Mouse (Mus musculus) heart, embryonic 16.5 days (tissue): Measurements from ENCODE around the gene Khk. TPM values are rescaled to one million over a fixed set of nuclear protein-coding genes. Genes with fewer than 3 reads are reported as not detected.

Source experiments
- ATAC-seq: fragments of 200-750 bp; cut with Nextera tagmentation; replicated peaks from 2 replicates; pipeline ENCODE4 v1.8.0; 2017; ENCODE audit warnings: moderate number of reproducible peaks; ENCODE audit not compliant: insufficient read depth, low FRiP score; ENCODE audit errors: extremely low read depth
- H3K27ac ChIP-seq: fragments of 300-500 bp; sonication (generic); 2 replicates; pipeline ENCODE4 v1.5.1; 2014; ENCODE audit warnings: mild to moderate bottlenecking, low read length, control low read depth, moderate library complexity
- H3K27me3 ChIP-seq: fragments of 300-500 bp; sonication (generic); 2 replicates; pipeline ENCODE4 v1.6.1; 2014; ENCODE audit warnings: low read length, mixed read lengths; ENCODE audit not compliant: control insufficient read depth, insufficient read depth
- H3K36me3 ChIP-seq: fragments of 300-500 bp; sonication (generic); 2 replicates; pipeline ENCODE4 v1.6.1; 2014; ENCODE audit not compliant: control insufficient read depth, insufficient read depth
- H3K4me1 ChIP-seq: fragments of 300-500 bp; sonication (generic); 2 replicates; pipeline ENCODE4 v1.6.1; 2014; ENCODE audit warnings: low read length, mixed read lengths; ENCODE audit not compliant: control insufficient read depth, insufficient read depth
- H3K4me2 ChIP-seq: fragments of 300-500 bp; sonication (generic); 2 replicates; pipeline ENCODE4 v1.6.1; 2014; ENCODE audit warnings: low read depth, mild to moderate bottlenecking, control low read depth, low read length
- H3K4me3 ChIP-seq: fragments of 300-500 bp; sonication (generic); 2 replicates; pipeline ENCODE4 v1.5.1; 2014; ENCODE audit warnings: mild to moderate bottlenecking, control low read depth, low read length
- H3K9ac ChIP-seq: fragments of 300-500 bp; sonication (generic); 2 replicates; pipeline ENCODE4 v1.6.1; 2014; ENCODE audit warnings: low read length, control low read depth
- H3K9me3 ChIP-seq: fragments of 300-500 bp; sonication (generic); replicated peaks from 2 replicates; pipeline ENCODE4 v1.6.1; 2016; ENCODE audit warnings: low read length; ENCODE audit not compliant: control insufficient read depth
- WGBS: fragments of 180-500 bp; shearing (Covaris S2); extraction: QIAGEN DNeasy Blood & Tissue Kit; methylation state at CpG from one replicate; pipeline ENCODE4 v1.1.7; 2014; 5-methylcytosine and 5-hydroxymethylcytosine counted together
- polyA plus RNA-seq: library from polyadenylated mRNA; unstranded; fragments of >200 nt; fragmentation: Nextera tagmentation; extraction: Ambion mirVana; gene quantifications from 2 replicates; pipeline ENCODE4 v1.2.1, GENCODE M21; 2015

The Khk gene
- polyA plus RNA-seq, 1 experiment from 2014 or later, result 15.0 TPM

DNA sequence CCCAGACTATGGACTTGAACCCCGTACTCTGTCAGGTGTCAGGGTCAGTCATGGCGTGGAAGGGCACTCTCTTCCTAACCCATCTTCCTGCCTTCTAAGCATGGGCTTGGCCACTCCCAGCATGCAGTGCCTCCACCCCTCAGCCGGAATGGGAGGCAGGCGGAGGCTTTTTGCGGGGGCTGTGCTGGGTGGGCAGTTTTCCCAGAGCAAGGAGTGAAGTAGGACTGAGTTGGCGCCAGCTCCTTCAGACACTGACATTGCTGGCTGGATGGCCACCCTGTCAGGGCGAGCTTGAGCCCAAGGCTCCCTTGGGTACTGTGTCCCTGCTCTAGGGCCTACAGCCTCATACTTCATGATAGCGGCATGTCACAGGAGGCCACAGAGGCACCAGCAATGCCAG is 47.2 kb downstream of the Khk start, which contains the start of gene Tcf23:
Tcf23 (plus strand) TSS at position 247 of the 400 bp plus-strand sequence.
- H3K4me3 ChIP-seq, result no peak within 1 kb of the TSS
- H3K27ac ChIP-seq, result no peak within 1 kb of the TSS
- H3K4me2 ChIP-seq, result no peak within 1 kb of the TSS
- H3K36me3 ChIP-seq, result no peaks in the 10 kb centered on the region
- WGBS, result 54% methylated on average over 8 of the region's 8 CpGs
- no peak within 1 kb of the TSS for H3K9ac ChIP-seq
- 0 out of 2 replicates have a peak, but pooled peaks cover 3% of the 10 kb centered on the region for H3K9me3 ChIP-seq
- ATAC-seq, result no peak
- no peaks in the 10 kb centered on the region for H3K4me1 ChIP-seq
- no peaks in the 10 kb centered on the region for H3K27me3 ChIP-seq

DNA sequence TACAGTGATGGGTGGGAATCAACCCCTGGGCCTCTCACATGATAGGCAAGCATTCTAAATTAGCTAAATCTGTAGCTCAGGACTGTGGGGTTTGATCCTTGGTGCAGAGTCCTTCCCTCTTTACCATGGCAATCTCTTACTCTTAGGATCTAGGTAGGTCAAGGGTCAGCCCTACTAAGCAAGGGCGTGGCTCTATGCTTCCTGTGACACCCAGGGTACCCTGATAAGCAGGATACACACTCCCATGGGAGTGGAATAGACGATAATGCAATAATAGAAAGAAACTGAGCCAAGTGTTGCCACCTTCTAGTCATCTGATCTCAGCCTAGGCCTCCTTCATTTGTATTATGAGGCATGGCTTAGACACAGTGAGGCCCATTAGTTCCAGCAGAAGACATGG is 48.2 kb downstream of the Khk start:
- Histone ChIP-seq H3K4me1 (no peaks in the 10 kb centered on the region), H3K27ac (no peak overlapping the region), H3K9me3 (no peaks in the 10 kb centered on the region), H3K4me3 (no peak overlapping the region), H3K36me3 (no peaks in the 10 kb centered on the region), H3K9ac (no peak overlapping the region), H3K27me3 (no peaks in the 10 kb centered on the region), H3K4me2 (no peak overlapping the region)
- 62% methylated on average over 2 of the region's 2 CpGs for WGBS
- no peak for ATAC-seq

- 59% methylated on average over 9 of the region's 9 CpGs for WGBS
- Histone ChIP-seq H3K4me1 (peaks cover 4% of the 10 kb centered on the region; the same call in 1 of the 2 replicates), H3K9me3 (no peaks in the 10 kb centered on the region), H3K9ac (no peak overlapping the region), H3K27me3 (no peaks in the 10 kb centered on the region), H3K4me2 (no peak overlapping the region), H3K4me3 (no peak overlapping the region), H3K27ac (no peak overlapping the region), H3K36me3 (no peaks in the 10 kb centered on the region)
- no peak; the same call in 1 of the 2 replicates for ATAC-seq
Measured at GRCm38 (mm10) chr5:30974870-30975656, 53.8 kb downstream of the Khk start.

Other genes starting within 250 kb of the Khk start
- 2.0 and 2.2 TPM in 2 replicates for gene Dpysl5, start 209.9 kb upstream of the Khk start, polyA plus RNA-seq
- 18.2 and 19.8 TPM in 2 replicates for gene Mapre3, start 106.8 kb upstream of the Khk start, polyA plus RNA-seq
- gene Tmem214, start 53.4 kb upstream of the Khk start, polyA plus RNA-seq, result 58.8 and 61.7 TPM in 2 replicates
- gene Agbl5, start 32.7 kb upstream of the Khk start, polyA plus RNA-seq, result 10.8 and 11.8 TPM in 2 replicates
- 349 and 355 TPM in 2 replicates for gene Ost4, start 13.6 kb upstream of the Khk start, polyA plus RNA-seq
- gene Emilin1, start 8.0 kb upstream of the Khk start, polyA plus RNA-seq, result 145 and 157 TPM in 2 replicates
- 2.6 and 2.7 TPM in 2 replicates for gene Cgref1, start 24.2 kb downstream of the Khk start, polyA plus RNA-seq
- gene Preb, start 38.9 kb downstream of the Khk start, polyA plus RNA-seq, result 95.9 and 96.5 TPM in 2 replicates
- gene Tcf23, start 47.2 kb downstream of the Khk start, polyA plus RNA-seq, result 0.09 and 0.24 TPM in 2 replicates
- gene Atraid, start 126.9 kb downstream of the Khk start, polyA plus RNA-seq, result 117 and 121 TPM in 2 replicates
- 9.4 and 9.5 TPM in 2 replicates for gene Slc5a6, start 127.5 kb downstream of the Khk start, polyA plus RNA-seq
- gene Cad, start 133.3 kb downstream of the Khk start, polyA plus RNA-seq, result 14.4 and 18.4 TPM in 2 replicates
- not detected in 2 replicates for gene Dnajc5g, start 184.9 kb downstream of the Khk start, polyA plus RNA-seq
- 0.27 and 0.35 TPM in 2 replicates for gene Slc30a3, start 186.8 kb downstream of the Khk start, polyA plus RNA-seq
- 8.1 and 11.2 TPM in 2 replicates for gene Trim54, start 195.3 kb downstream of the Khk start, polyA plus RNA-seq
- not detected in 2 replicates for gene Ucn, start 217.4 kb downstream of the Khk start, polyA plus RNA-seq
- 87.6 and 91.5 TPM in 2 replicates for gene Mpv17, start 232.8 kb downstream of the Khk start, polyA plus RNA-seq